Mouse (Mus musculus): ENCODE measurements around the gene Kalrn.

GRCm38 (mm10) chr16:34009567-34009966 is 563.8 kb downstream of the Kalrn start:
- 0 out of 2 replicates have a peak, but pooled peaks have one; percentile 7 for TF ChIP-seq CTCF (conservative IDR thresholded peaks at IDR 0.05; ENCODE audit: low read length)
- no peak for TF ChIP-seq NANOG (IDR thresholded peaks at IDR 0.05; ENCODE audit: borderline replicate concordance, low read length)
- TF ChIP-seq POU5F1 (IDR thresholded peaks at IDR 0.05; ENCODE audit: borderline replicate concordance, low read length), result no peak

Measured in E14TG2a.4 (cell line).